Mouse (Mus musculus) liver, embryonic 16.5 days (tissue): Measurements from ENCODE around the gene Kcmf1. TPM values are rescaled to one million over a fixed set of nuclear protein-coding genes. Genes with fewer than 3 reads are reported as not detected.

ENCODE experiments used
- ATAC-seq: fragments of 200-750 bp; cut with Nextera tagmentation; 2 replicates; pipeline ENCODE4 v1.8.0; 2017; ENCODE audit warnings: low read depth, mild to moderate bottlenecking, moderate number of reproducible peaks, moderate library complexity
- H3K27ac ChIP-seq: fragments of 300-500 bp; sonication (generic); 2 replicates; pipeline ENCODE4 v1.5.1; 2014; ENCODE audit warnings: mild to moderate bottlenecking, low read length
- H3K27me3 ChIP-seq: fragments of 300-500 bp; sonication (generic); 2 replicates; pipeline ENCODE4 v1.6.1; 2014; ENCODE audit warnings: low read depth, low read length, mixed read lengths; ENCODE audit not compliant: control insufficient read depth, insufficient read depth
- H3K36me3 ChIP-seq: fragments of 300-500 bp; sonication (generic); 2 replicates; pipeline ENCODE4 v1.6.1; 2014; ENCODE audit warnings: mild to moderate bottlenecking; ENCODE audit not compliant: control insufficient read depth, insufficient read depth
- H3K4me1 ChIP-seq: fragments of 300-500 bp; sonication (generic); 2 replicates; pipeline ENCODE4 v1.6.1; 2014; ENCODE audit warnings: low read depth, low read length, mixed read lengths; ENCODE audit not compliant: control insufficient read depth
- H3K4me2 ChIP-seq: fragments of 300-500 bp; sonication (generic); 2 replicates; pipeline ENCODE4 v1.6.1; 2014; ENCODE audit warnings: low read depth, low read length, mixed read lengths
- H3K4me3 ChIP-seq: fragments of 300-500 bp; sonication (generic); 2 replicates; pipeline ENCODE4 v1.5.1; 2014; ENCODE audit warnings: low read depth, mild to moderate bottlenecking, low read length
- H3K9ac ChIP-seq: fragments of 300-500 bp; sonication (generic); 2 replicates; pipeline ENCODE4 v1.6.1; 2014; ENCODE audit warnings: low read depth, low read length
- H3K9me3 ChIP-seq: fragments of 300-500 bp; sonication (generic); replicated peaks from 2 replicates; pipeline ENCODE4 v1.6.1; 2016; ENCODE audit warnings: low read length; ENCODE audit not compliant: control insufficient read depth
- WGBS: fragments of 180-500 bp; shearing (Covaris S2); extraction: QIAGEN DNeasy Blood & Tissue Kit; methylation state at CpG from one replicate; pipeline ENCODE4 v1.1.7; 2014; ENCODE audit not compliant: insufficient replicate concordance; 5-methylcytosine and 5-hydroxymethylcytosine counted together
- polyA plus RNA-seq: library from polyadenylated mRNA; unstranded; fragments of >200 nt; fragmentation: Nextera tagmentation; extraction: Ambion mirVana; gene quantifications from 2 replicates; pipeline ENCODE4 v1.2.1, GENCODE M21; 2015

The Kcmf1 gene
- polyA plus RNA-seq, 1 experiment from 2014 or later: 15.0 TPM

DNA sequence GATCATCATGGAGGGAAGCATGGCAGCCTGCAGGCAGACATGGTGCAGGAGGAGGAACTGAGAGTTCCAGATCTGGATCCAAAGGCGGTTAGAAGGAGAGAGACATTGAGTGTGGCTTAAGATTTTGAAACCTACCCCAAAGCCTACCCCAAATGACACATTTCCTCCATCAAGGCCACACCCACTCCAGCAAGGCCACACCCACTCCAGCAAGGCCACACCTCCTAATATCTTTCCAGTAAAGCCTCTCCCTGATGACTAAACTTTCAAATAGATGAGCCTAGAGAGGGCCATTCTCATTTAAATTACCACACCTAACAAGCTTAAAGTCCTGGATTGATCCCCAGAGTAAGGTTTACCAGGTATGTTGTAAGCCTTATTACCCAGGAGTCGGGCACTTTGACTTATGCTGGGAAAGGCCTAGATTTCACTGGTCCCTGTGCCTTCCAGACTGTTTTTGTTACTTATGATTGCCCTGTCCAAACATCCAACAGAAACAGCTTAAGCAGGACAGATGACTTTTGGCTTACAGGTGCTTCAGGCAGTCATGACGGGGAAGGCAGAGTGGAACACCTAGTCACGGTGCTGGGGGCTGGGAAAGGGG, 30.1 kb upstream of the Kcmf1 start:
- Histone ChIP-seq H3K27me3 (no peaks in the 10 kb centered on the region), H3K27ac (no peak overlapping the region), H3K4me3 (no peak overlapping the region), H3K9me3 (no peaks in the 10 kb centered on the region), H3K4me2 (no peak overlapping the region), H3K9ac (no peak overlapping the region), H3K4me1 (no peaks in the 10 kb centered on the region; the same call in 1 of the 2 replicates), H3K36me3 (no peaks in the 10 kb centered on the region)
- no peak for ATAC-seq
- WGBS: 73% methylated on average over 4 of the region's 4 CpGs

DNA sequence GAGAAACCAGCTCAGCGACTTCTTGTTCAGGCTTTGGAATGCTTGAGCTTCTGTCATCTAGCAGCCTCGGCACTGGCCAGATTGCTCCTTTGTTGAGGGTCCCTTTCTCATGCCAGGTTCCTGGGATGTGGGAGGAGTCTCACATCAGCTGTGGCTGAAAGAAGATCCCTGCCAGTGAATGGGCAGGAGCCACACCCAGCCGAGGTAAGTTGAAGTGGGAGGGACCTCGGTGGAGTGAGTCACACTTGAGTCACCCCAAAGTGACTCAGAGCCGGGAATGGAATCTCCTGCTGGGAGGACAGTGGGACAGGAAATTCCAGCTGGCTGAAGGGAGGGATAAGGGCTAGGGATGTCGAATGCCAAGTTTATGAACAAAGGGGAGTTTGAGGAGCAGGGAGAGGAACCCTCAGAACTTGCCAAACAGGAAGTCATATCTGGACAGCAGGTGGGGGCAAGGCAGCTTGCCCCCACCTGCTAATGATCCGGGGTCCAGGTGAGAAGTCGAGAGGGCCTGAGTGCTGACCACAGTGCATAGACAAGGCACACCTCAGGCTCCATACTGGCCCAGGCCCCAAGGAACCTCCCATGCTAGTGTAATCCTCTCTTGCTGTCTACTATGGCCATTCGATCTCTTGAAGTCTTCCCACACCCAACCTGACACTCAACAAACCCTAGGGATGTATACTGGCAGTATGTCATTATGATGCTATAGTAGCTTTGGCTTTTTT, 27.1 kb upstream of the Kcmf1 start:
- 23% methylated on average over 9 of the region's 9 CpGs for WGBS
- ATAC-seq: peak; percentile 43; the same call in 1 of the 2 replicates

DNA sequence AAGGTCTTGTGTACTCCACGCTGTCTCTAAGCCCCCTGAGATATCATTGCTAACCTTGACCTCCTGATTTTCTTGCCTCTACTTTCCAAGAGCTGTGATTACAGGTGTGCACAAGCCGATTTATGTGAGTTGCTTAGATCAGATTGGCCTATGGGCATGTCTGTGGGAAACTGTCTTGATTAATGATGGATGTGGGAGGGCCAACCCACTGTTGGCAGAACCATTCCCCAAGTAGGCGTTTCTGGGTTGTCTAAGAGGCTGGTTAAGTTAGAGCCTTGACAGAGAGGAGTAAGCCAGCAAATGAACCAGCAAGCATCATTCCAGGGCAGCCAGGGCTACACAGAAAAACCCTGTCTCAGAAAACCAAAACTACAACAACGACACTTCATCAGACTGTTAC, 26.3 kb upstream of the Kcmf1 start:
- no peak overlapping the region for H3K27ac ChIP-seq
- 54% methylated on average over 4 of the region's 4 CpGs for WGBS
- no peaks in the 10 kb centered on the region; the same call in 1 of the 2 replicates for H3K4me1 ChIP-seq
- no peaks in the 10 kb centered on the region for H3K36me3 ChIP-seq
- H3K4me3 ChIP-seq: no peak overlapping the region
- H3K27me3 ChIP-seq: no peaks in the 10 kb centered on the region
- no peaks in the 10 kb centered on the region for H3K9me3 ChIP-seq
- no peak overlapping the region for H3K9ac ChIP-seq
- no peak for ATAC-seq
- no peak overlapping the region for H3K4me2 ChIP-seq

More for the DNA sequence above, 27.1 kb upstream of the Kcmf1 start:
- Histone ChIP-seq H3K27ac (no peak overlapping the region), H3K4me3 (no peak overlapping the region), H3K4me1 (no peaks in the 10 kb centered on the region; the same call in 1 of the 2 replicates), H3K4me2 (no peak overlapping the region), H3K9me3 (no peaks in the 10 kb centered on the region), H3K27me3 (no peaks in the 10 kb centered on the region), H3K9ac (no peak overlapping the region), H3K36me3 (no peaks in the 10 kb centered on the region)

DNA sequence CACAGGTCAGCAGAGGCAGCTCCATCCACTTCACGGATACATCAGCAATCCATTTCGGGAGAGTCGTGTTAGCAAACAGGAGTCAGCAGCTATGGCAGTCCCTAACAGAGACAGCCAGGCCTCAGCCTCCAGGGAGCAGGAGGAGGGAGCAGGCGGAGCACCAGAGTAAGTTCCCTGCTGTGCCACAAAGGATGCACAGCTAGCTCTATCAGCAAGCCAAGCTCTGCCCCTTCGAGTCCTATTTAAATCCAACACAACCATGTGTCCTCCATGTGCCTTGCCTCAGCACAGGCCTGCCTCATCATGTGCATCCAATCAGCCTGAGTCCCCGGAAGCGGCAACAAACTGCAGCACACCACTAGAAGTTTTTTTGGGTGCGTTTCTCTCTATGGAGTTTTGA, 23.6 kb upstream of the Kcmf1 start:
- H3K4me3 ChIP-seq: no peak overlapping the region
- 72% methylated on average over 8 of the region's 8 CpGs for WGBS
- no peak overlapping the region for H3K27ac ChIP-seq
- no peak overlapping the region for H3K4me2 ChIP-seq
- H3K9me3 ChIP-seq: no peaks in the 10 kb centered on the region
- ATAC-seq: no peak
- H3K27me3 ChIP-seq: no peaks in the 10 kb centered on the region
- H3K9ac ChIP-seq: no peak overlapping the region
- H3K36me3 ChIP-seq: no peaks in the 10 kb centered on the region
- H3K4me1 ChIP-seq: no peaks in the 10 kb centered on the region

DNA sequence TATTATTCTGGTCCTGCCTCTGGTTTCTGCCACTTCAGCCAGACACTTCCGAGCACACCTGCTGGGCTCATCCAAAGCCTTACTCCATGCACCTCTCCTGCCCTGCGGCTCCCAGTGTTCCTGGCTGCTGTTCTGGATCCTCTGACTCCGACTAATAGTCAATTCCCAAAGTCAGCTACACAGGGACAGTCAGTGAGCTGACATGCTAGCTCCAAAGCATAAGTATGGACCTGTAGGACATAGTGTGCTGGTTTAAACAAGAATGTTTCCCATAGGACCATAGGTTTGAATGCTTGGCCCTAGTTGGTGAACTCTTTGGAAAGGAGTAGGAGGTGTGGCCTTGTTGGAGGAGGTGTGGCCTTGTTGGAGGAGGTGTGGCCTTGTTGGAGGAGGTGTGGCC, 21.3 kb upstream of the Kcmf1 start:
- no peaks in the 10 kb centered on the region for H3K9me3 ChIP-seq
- no peak overlapping the region for H3K4me2 ChIP-seq
- H3K27me3 ChIP-seq: no peaks in the 10 kb centered on the region
- H3K27ac ChIP-seq: no peak overlapping the region
- H3K9ac ChIP-seq: no peak overlapping the region
- no peak for ATAC-seq
- WGBS: 78% methylated on average over 3 of the region's 3 CpGs
- no peak overlapping the region for H3K4me3 ChIP-seq
- H3K36me3 ChIP-seq: no peaks in the 10 kb centered on the region
- H3K4me1 ChIP-seq: no peaks in the 10 kb centered on the region

DNA sequence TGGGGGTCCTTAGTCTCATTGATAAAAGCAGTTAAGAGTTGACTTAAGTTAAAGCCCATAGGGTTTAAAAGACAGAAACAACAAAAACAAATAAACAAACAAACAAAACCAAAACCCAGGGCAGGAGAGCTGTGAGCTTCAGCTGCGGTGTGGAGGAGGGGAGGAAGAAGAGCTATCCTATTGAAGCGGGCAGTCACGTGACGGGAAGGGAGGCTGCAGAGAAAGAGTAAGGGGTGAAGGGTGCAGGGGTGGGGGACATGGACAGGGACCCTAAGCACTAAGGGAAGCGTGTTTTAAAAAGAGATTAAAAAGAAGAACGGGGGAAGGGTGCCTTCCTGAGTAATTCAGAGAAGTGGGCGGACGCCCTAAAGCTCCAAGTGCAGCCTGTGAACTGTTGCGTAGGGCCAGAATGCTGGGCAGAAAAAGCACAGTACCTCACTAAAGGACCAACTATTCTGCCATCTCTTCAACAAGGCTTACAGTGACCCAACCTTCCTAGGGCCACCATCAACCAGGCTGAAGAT, 18.8 kb upstream of the Kcmf1 start:
- no peak overlapping the region for H3K4me3 ChIP-seq
- ATAC-seq: no peak
- WGBS: 51% methylated on average over 9 of the region's 9 CpGs
- no peaks in the 10 kb centered on the region for H3K27me3 ChIP-seq
- no peaks in the 10 kb centered on the region for H3K4me1 ChIP-seq
- no peak overlapping the region for H3K9ac ChIP-seq
- H3K4me2 ChIP-seq: no peak overlapping the region
- no peaks in the 10 kb centered on the region for H3K36me3 ChIP-seq
- no peaks in the 10 kb centered on the region for H3K9me3 ChIP-seq
- no peak overlapping the region for H3K27ac ChIP-seq

DNA sequence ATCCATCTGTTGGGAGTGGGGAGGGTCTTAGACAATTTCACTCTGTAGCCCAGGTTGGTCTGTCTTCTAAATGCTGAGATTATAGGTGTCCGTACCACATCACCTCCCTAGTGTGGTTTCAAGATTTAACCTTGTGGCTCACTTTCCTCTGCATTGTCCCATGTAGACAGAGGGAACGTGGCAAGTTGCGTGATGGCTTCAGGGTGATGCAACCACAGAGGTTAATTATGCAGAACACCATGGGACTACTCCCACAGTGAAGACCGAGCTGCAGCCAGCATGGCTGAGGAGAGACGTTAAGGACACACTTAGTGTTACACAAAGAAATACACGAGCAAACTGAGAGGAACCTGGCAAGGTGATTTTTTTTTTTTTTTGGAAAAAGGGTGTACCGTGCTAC, 16.6 kb upstream of the Kcmf1 start:
- no peak overlapping the region for H3K4me2 ChIP-seq
- no peaks in the 10 kb centered on the region for H3K9me3 ChIP-seq
- no peaks in the 10 kb centered on the region for H3K4me1 ChIP-seq
- H3K9ac ChIP-seq: no peak overlapping the region
- WGBS: 62% methylated on average over 7 of the region's 7 CpGs
- no peak overlapping the region for H3K27ac ChIP-seq
- H3K4me3 ChIP-seq: no peak overlapping the region
- ATAC-seq: no peak
- no peaks in the 10 kb centered on the region for H3K27me3 ChIP-seq
- no peaks in the 10 kb centered on the region for H3K36me3 ChIP-seq

DNA sequence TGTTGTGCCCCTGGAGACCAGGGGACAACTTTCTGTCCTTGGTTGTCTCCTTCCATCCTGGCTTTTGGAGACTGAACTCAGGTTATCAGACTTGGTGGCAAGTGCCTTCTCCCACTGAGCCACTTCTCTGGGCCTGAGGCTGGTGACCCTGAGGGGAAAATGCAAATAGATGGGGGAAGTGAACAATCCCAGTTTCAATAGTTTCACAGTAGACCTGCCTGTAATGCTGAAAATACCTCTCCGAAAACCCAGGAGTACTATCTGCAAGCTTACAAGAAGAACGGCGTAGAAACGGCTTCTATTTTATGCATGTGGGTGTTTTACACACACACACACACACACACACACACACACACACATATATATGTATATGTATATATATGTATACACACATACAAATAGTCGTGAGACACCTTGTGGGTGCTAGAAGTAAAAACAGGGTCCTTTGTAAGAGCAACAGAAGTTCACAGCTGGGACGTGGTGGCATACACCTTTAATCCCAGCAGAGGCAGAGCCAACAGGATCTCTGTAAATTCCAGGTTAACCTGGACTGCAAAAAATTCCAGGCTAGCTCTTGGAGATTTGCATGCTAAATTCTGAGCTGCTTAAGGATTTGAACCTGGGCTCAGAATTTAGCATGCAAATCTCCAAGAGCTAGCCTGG, 14.4 kb upstream of the Kcmf1 start:
- Histone ChIP-seq H3K27ac (no peak overlapping the region), H3K9me3 (no peaks in the 10 kb centered on the region), H3K4me3 (no peak overlapping the region), H3K4me2 (no peak overlapping the region), H3K9ac (no peak overlapping the region), H3K27me3 (no peaks in the 10 kb centered on the region), H3K4me1 (no peaks in the 10 kb centered on the region), H3K36me3 (no peaks in the 10 kb centered on the region)
- 62% methylated on average over 6 of the region's 6 CpGs for WGBS
- no peak for ATAC-seq

DNA sequence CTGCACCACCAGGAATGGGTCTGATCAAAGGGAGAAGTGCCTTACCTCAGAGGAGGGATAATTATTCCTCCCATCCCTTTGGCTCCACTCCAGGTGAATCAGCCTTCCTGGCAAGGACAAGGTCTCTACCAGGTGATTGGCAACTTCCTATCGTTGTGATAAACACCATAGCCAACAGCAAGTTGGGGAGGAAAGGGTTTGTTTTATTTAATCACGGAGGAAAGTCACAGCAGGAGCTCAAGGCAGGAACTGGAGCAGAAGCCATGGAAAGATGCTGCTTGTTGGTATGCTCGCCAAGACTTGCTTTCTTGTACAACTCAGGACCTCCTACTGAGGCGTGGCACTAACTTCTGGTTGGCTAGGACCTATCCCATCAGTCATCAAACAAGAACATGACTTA, 11.5 kb upstream of the Kcmf1 start:
- 51% methylated on average over 4 of the region's 4 CpGs for WGBS
- no peaks in the 10 kb centered on the region for H3K4me1 ChIP-seq
- H3K9me3 ChIP-seq: no peaks in the 10 kb centered on the region
- H3K27ac ChIP-seq: no peak overlapping the region
- no peak for ATAC-seq
- no peaks in the 10 kb centered on the region for H3K36me3 ChIP-seq
- H3K9ac ChIP-seq: no peak overlapping the region
- no peak overlapping the region for H3K4me2 ChIP-seq
- H3K4me3 ChIP-seq: no peak overlapping the region
- H3K27me3 ChIP-seq: no peaks in the 10 kb centered on the region
